Mouse (Mus musculus) heart, embryonic 11.5 days (tissue): Measurements from ENCODE around the gene 1110017D15Rik. TPM values are rescaled to one million over a fixed set of nuclear protein-coding genes. Genes with fewer than 3 reads are reported as not detected.

Experiments used
- ATAC-seq: fragments of 200-750 bp; cut with Nextera tagmentation; replicated peaks from 2 replicates; pipeline ENCODE4 v1.8.0; 2017; ENCODE audit warnings: moderate library complexity; ENCODE audit not compliant: insufficient number of reproducible peaks, low FRiP score, low TSS enrichment
- H3K27ac ChIP-seq: fragments of 300-500 bp; sonication (generic); 2 replicates; pipeline ENCODE4 v1.5.1; 2014; ENCODE audit warnings: mild to moderate bottlenecking, low read depth, low read length
- H3K27me3 ChIP-seq: fragments of 300-500 bp; sonication (generic); 2 replicates; pipeline ENCODE4 v1.6.1; 2014; ENCODE audit warnings: mild to moderate bottlenecking, low read length, mixed read lengths; ENCODE audit not compliant: control insufficient read depth, insufficient read depth
- H3K36me3 ChIP-seq: fragments of 300-500 bp; sonication (generic); 2 replicates; pipeline ENCODE4 v1.6.1; 2014; ENCODE audit warnings: mild to moderate bottlenecking, low read length, moderate library complexity, mixed read lengths; ENCODE audit not compliant: control insufficient read depth, insufficient read depth
- H3K4me1 ChIP-seq: fragments of 300-500 bp; sonication (generic); 2 replicates; pipeline ENCODE4 v1.6.1; 2014; ENCODE audit warnings: low read length; ENCODE audit not compliant: control insufficient read depth, insufficient read depth
- H3K4me2 ChIP-seq: fragments of 300-500 bp; sonication (generic); 2 replicates; pipeline ENCODE4 v1.6.1; 2014; ENCODE audit warnings: mild to moderate bottlenecking, moderate library complexity
- H3K4me3 ChIP-seq: fragments of 300-500 bp; sonication (generic); 2 replicates; pipeline ENCODE4 v1.5.1; 2014; ENCODE audit warnings: low read depth, low read length
- H3K9ac ChIP-seq: fragments of 300-500 bp; sonication (generic); 2 replicates; pipeline ENCODE4 v1.6.1; 2014; ENCODE audit warnings: mild to moderate bottlenecking, low read depth, low read length, moderate library complexity
- H3K9me3 ChIP-seq: fragments of 300-500 bp; sonication (generic); replicated peaks from 2 replicates; pipeline ENCODE4 v1.6.1; 2016; ENCODE audit warnings: low read length; ENCODE audit not compliant: control insufficient read depth
- WGBS: fragments of 180-500 bp; shearing (Covaris S2); extraction: QIAGEN DNeasy Blood & Tissue Kit; methylation state at CpG from one replicate; pipeline ENCODE4 v1.1.7; 2014; ENCODE audit not compliant: insufficient replicate concordance; 5-methylcytosine and 5-hydroxymethylcytosine counted together
- polyA plus RNA-seq: library from polyadenylated mRNA; unstranded; fragments of >200 nt; fragmentation: Nextera tagmentation; extraction: Ambion mirVana; gene quantifications from 2 replicates; pipeline ENCODE4 v1.2.1, GENCODE M21; 2014

The 1110017D15Rik gene
- not detected in 2 replicates for polyA plus RNA-seq

- H3K27ac ChIP-seq, result no peak within 1 kb of the TSS
- 69% methylated on average over 2 of the region's 2 CpGs for WGBS
- peaks cover 15% of the 10 kb centered on the region for H3K27me3 ChIP-seq
- no peak within 1 kb of the TSS for H3K4me3 ChIP-seq
- H3K9ac ChIP-seq, result no peak within 1 kb of the TSS
- no peaks in the 10 kb centered on the region for H3K4me1 ChIP-seq
- ATAC-seq, result no peak
- H3K9me3 ChIP-seq, result no peaks in the 10 kb centered on the region
- H3K36me3 ChIP-seq, result no peaks in the 10 kb centered on the region
- no peak within 1 kb of the TSS for H3K4me2 ChIP-seq
These were observed at the start of gene 1110017D15Rik for GRCm38 (mm10) chr4:41517233-41517632. Gene 1110017D15Rik, minus strand, starts transcription at chr4:41517333.

DNA sequence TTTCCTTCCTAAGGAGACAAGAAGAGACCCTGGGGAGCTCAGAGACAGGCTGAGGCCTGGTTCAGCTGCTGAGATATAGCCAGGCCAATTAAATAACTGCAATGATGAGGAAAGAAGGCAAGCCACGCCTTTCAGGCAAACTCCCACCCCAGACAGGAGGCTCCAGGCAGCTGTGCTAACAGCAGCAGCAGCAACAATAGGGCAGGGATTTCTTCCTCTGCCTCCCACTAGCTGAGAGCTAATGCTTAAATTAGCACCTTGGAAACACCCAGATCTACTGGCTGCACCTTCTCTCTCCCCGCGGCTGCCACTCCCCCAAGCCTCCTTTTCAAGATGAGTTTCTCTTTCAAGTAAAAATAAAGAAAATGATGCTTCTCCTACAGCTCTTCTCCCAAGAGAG lies 49.0 kb upstream of the 1110017D15Rik start:
- H3K9ac ChIP-seq, result no peak overlapping the region
- H3K27ac ChIP-seq, result no peak overlapping the region
- no peaks in the 10 kb centered on the region; the same call in 1 of the 2 replicates for H3K27me3 ChIP-seq
- no peak overlapping the region for H3K4me2 ChIP-seq
- no peaks in the 10 kb centered on the region for H3K36me3 ChIP-seq
- no peaks in the 10 kb centered on the region for H3K9me3 ChIP-seq
- WGBS, result 13% methylated on average over 3 of the region's 3 CpGs
- ATAC-seq, result no peak
- H3K4me1 ChIP-seq, result peaks cover 12% of the 10 kb centered on the region
- no peak overlapping the region for H3K4me3 ChIP-seq

- Histone ChIP-seq H3K9me3 (no peaks in the 10 kb centered on the region), H3K9ac (no peak overlapping the region), H3K4me1 (peaks cover 4% of the 10 kb centered on the region), H3K4me3 (no peak overlapping the region), H3K36me3 (no peaks in the 10 kb centered on the region), H3K4me2 (no peak overlapping the region), H3K27me3 (no peaks in the 10 kb centered on the region; the same call in 1 of the 2 replicates), H3K27ac (no peak overlapping the region)
- ATAC-seq, result no peak
- WGBS, result 84% methylated on average over 5 of the region's 5 CpGs
These were observed 46.2 kb upstream of the 1110017D15Rik start for GRCm38 (mm10) chr4:41563297-41563696.

- Histone ChIP-seq H3K9me3 (no peaks in the 10 kb centered on the region), H3K36me3 (no peaks in the 10 kb centered on the region), H3K4me3 (no peak overlapping the region), H3K27me3 (no peaks in the 10 kb centered on the region), H3K9ac (no peak overlapping the region), H3K4me1 (peaks cover 5% of the 10 kb centered on the region), H3K4me2 (no peak overlapping the region), H3K27ac (no peak overlapping the region)
- no peak for ATAC-seq
- 69% methylated on average over 3 of the region's 3 CpGs for WGBS
These were observed 40.0 kb upstream of the 1110017D15Rik start for GRCm38 (mm10) chr4:41557092-41557491.

DNA sequence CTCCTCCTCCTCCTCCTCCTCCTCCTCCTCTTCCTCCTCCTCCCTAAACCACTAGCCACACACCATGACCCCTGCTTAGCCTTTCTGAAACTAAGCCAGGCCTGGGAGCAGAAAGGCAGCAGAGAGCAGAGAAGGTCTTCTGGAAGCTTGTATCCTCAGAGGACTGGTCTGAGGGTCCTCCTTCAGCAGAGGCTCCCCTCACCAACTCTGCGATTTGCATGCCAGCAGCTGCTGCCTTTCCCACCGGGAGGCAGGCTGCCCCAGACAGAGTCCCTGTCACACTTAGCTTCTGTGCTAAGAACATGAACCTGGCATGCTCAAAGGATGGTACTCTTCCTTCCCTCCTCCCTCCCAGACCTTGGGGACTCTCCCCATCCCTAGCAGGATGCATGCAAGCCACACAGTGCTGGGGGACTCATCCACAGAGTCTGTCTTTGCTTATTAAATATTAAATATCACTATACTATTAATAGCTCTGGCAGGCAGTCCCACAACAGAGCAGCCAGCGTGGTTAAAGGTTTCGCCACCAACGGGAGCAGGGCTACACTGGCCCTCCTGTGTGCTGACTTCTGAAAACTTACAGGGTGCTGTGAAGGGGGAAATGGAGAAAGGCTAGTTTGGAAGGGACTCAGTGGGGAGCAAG lies 39.3 kb upstream of the 1110017D15Rik start:
- no peak overlapping the region for H3K9ac ChIP-seq
- no peak overlapping the region for H3K4me3 ChIP-seq
- WGBS, result 51% methylated on average over 5 of the region's 5 CpGs
- no peaks in the 10 kb centered on the region for H3K9me3 ChIP-seq
- ATAC-seq, result no peak
- H3K4me2 ChIP-seq, result no peak overlapping the region
- H3K4me1 ChIP-seq, result peaks cover 5% of the 10 kb centered on the region
- no peaks in the 10 kb centered on the region for H3K36me3 ChIP-seq
- H3K27me3 ChIP-seq, result no peaks in the 10 kb centered on the region
- no peak overlapping the region for H3K27ac ChIP-seq

- no peak overlapping the region for H3K4me3 ChIP-seq
- no peaks in the 10 kb centered on the region for H3K9me3 ChIP-seq
- 0 out of 2 replicates have a peak overlapping the region, but pooled peaks have one; percentile 10 for H3K27ac ChIP-seq
- H3K9ac ChIP-seq, result no peak overlapping the region
- H3K4me2 ChIP-seq, result peak overlapping the region; percentile 16; the same call in 1 of the 2 replicates
- H3K27me3 ChIP-seq, result no peaks in the 10 kb centered on the region
- no peak for ATAC-seq
- H3K36me3 ChIP-seq, result no peaks in the 10 kb centered on the region
- H3K4me1 ChIP-seq, result peaks cover 5% of the 10 kb centered on the region
- WGBS, result 58% methylated on average over 14 of the region's 14 CpGs
These were observed 38.0 kb upstream of the 1110017D15Rik start for GRCm38 (mm10) chr4:41554994-41555663.

GRCm38 (mm10) chr4:41553116-41553515 lies 36.0 kb upstream of the 1110017D15Rik start:
- Histone ChIP-seq H3K27ac (no peak overlapping the region), H3K9me3 (no peaks in the 10 kb centered on the region), H3K4me3 (no peak overlapping the region), H3K4me2 (no peak overlapping the region), H3K9ac (no peak overlapping the region), H3K4me1 (peaks cover 5% of the 10 kb centered on the region), H3K36me3 (no peaks in the 10 kb centered on the region), H3K27me3 (no peaks in the 10 kb centered on the region)
- no peak for ATAC-seq
- WGBS, result 77% methylated on average over 11 of the region's 11 CpGs

- H3K27ac ChIP-seq, result no peak overlapping the region
- H3K9ac ChIP-seq, result no peak overlapping the region
- WGBS, result 30% methylated on average over 6 of the region's 6 CpGs
- H3K4me1 ChIP-seq, result peaks cover 5% of the 10 kb centered on the region
- no peak for ATAC-seq
- H3K36me3 ChIP-seq, result no peaks in the 10 kb centered on the region
- no peaks in the 10 kb centered on the region for H3K9me3 ChIP-seq
- no peak overlapping the region for H3K4me3 ChIP-seq
- H3K4me2 ChIP-seq, result no peak overlapping the region
- no peaks in the 10 kb centered on the region for H3K27me3 ChIP-seq
These were observed 35.4 kb upstream of the 1110017D15Rik start for GRCm38 (mm10) chr4:41552529-41552928.
